Mouse (Mus musculus) regulatory T cell (primary cell): Measurements from ENCODE around the gene Sgsm3.

Experiments used
- in situ Hi-C: fragments of 300-600 bp; cut with MboI, MseI; formaldehyde crosslinking; loops from one replicate; pipeline ENCODE4 v1.15.1; 2025; ENCODE audit warnings: high pct_unique_total_duplicates

Gene Sgsm3

GRCm38 (mm10) chr15:81022437-81022836 lies 44.9 kb downstream of the Sgsm3 start:
- in situ Hi-C loops = loop anchor here (25.0 kb wide), 1 partner anchor 1860 kb away; the partner anchor contains the start of gene Sox10

- in situ Hi-C loops = loop anchor here (25.0 kb wide), 1 partner anchor 1862 kb away; the partner anchor contains the start of gene Sox10
Observed at GRCm38 (mm10) chr15:81023842-81024241, 46.3 kb downstream of the Sgsm3 start.

GRCm38 (mm10) chr15:81026901-81027300 lies 49.3 kb downstream of the Sgsm3 start:
- in situ Hi-C loops = loop anchor here (5.0 kb wide), 2 partner anchors 40 to 95 kb away; no protein-coding TSS in a partner anchor

GRCm38 (mm10) chr15:81027378-81028173 lies 50.0 kb downstream of the Sgsm3 start:
- in situ Hi-C loops = loop anchor here (5.0 kb wide), 2 partner anchors 40 to 95 kb away; no protein-coding TSS in a partner anchor

- in situ Hi-C loops = no loop called here
Observed at GRCm38 (mm10) chr15:81030891-81031425, 53.4 kb downstream of the Sgsm3 start.

- in situ Hi-C loops = no loop called here
Observed at GRCm38 (mm10) chr15:81031611-81032010, 54.0 kb downstream of the Sgsm3 start.

- in situ Hi-C loops = no loop called here
Observed at GRCm38 (mm10) chr15:81032941-81033629, 55.5 kb downstream of the Sgsm3 start.

- in situ Hi-C loops = no loop called here
Observed at GRCm38 (mm10) chr15:81034119-81034518, 56.6 kb downstream of the Sgsm3 start.

GRCm38 (mm10) chr15:81035417-81036162 lies 58.0 kb downstream of the Sgsm3 start:
- in situ Hi-C loops = no loop called here

GRCm38 (mm10) chr15:81038419-81038818 lies 60.9 kb downstream of the Sgsm3 start:
- in situ Hi-C loops = no loop called here

GRCm38 (mm10) chr15:81041767-81042166 lies 64.2 kb downstream of the Sgsm3 start:
- in situ Hi-C loops = no loop called here

- in situ Hi-C loops = no loop called here
Observed at GRCm38 (mm10) chr15:81042276-81042931, 64.8 kb downstream of the Sgsm3 start.

GRCm38 (mm10) chr15:81044446-81044845 lies 66.9 kb downstream of the Sgsm3 start:
- in situ Hi-C loops = no loop called here

- in situ Hi-C loops = no loop called here
Observed at GRCm38 (mm10) chr15:81045336-81045735, 67.8 kb downstream of the Sgsm3 start.

- in situ Hi-C loops = no loop called here
Observed at GRCm38 (mm10) chr15:81046061-81046460, 68.5 kb downstream of the Sgsm3 start.

GRCm38 (mm10) chr15:81047497-81047896 lies 69.9 kb downstream of the Sgsm3 start:
- in situ Hi-C loops = no loop called here

GRCm38 (mm10) chr15:81049401-81050053 lies 72.0 kb downstream of the Sgsm3 start:
- in situ Hi-C loops = no loop called here

- in situ Hi-C loops = no loop called here
Observed at GRCm38 (mm10) chr15:81050488-81050887, 72.9 kb downstream of the Sgsm3 start.

GRCm38 (mm10) chr15:81052491-81052890 lies 74.9 kb downstream of the Sgsm3 start:
- in situ Hi-C loops = no loop called here

GRCm38 (mm10) chr15:81055488-81055887 lies 77.9 kb downstream of the Sgsm3 start:
- in situ Hi-C loops = no loop called here

- in situ Hi-C loops = no loop called here
Observed at GRCm38 (mm10) chr15:81057736-81058135, 80.2 kb downstream of the Sgsm3 start.
